Comparison of ENCODE assay signal across 10 mouse cellular contexts in the genomic region with DNA sequence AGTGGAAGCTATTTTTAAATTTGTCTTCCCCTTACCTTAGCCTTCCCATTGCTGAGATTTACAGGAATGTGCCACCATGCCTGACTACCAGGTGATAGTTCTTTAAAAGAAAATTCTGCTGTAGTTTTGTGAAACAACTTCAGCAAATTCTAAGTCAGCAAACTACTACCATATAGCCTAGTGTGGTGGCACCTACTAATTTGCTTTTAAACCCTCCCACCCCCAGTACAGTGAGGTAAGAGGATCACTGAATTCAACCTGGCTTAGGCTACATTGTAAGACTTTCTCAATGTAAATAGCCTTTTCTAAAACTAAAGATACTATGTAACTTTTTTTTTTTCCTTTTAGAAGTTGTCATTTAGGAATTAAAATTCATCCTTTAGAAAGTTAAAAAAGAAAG. TPM values are rescaled to one million over a fixed set of nuclear protein-coding genes. Genes with fewer than 3 reads are reported as not detected.
DNase-seq lines count a peak whose midpoint lies in the region; ATAC-seq and TF ChIP-seq lines count a peak whose summit lies in the region.
"Had no signal": no experiment of that assay in that cellular context is flagged by ENCODE, and none has a peak within 500 bp of the region (broad histone marks: within the 10 kb centered on the region; RNA-seq: fewer than 3 reads in every experiment).

No protein-coding gene starts in this region.

- H3K4me2 ChIP-seq in neural tube, embryonic 11.5 days (ENCODE audit: low read depth), result peak overlapping the region; percentile 42
- H3K4me2 ChIP-seq in liver, embryonic 12.5 days, result peak overlapping the region; percentile 73
- H3K4me2 ChIP-seq in stomach, embryonic 16.5 days (ENCODE audit: low read depth, low read length), result peak overlapping the region; percentile 86

- no peak overlapping the region for H3K27ac ChIP-seq in cerebellum, adult 2 months (ENCODE audit: insufficient read depth, low read length)
- H3K27ac ChIP-seq in neural tube, embryonic 11.5 days (ENCODE audit: low read depth, low read length), result no peak overlapping the region
- no peak overlapping the region for H3K27ac ChIP-seq in liver, embryonic 12.5 days
- H3K27ac ChIP-seq in stomach, embryonic 16.5 days (ENCODE audit: low read length), result no peak overlapping the region

- H3K9ac ChIP-seq in neural tube, embryonic 11.5 days (ENCODE audit: low read length), result no peak overlapping the region
- peak overlapping the region; percentile 93 for H3K9ac ChIP-seq in liver, embryonic 12.5 days
- H3K9ac ChIP-seq in stomach, embryonic 16.5 days (ENCODE audit: low read length), result no peak overlapping the region

- no peaks in the 10 kb centered on the region for H3K27me3 ChIP-seq in cerebellum, adult 2 months (ENCODE audit: control insufficient read depth, insufficient read depth, low read length)
- no peaks in the 10 kb centered on the region for H3K27me3 ChIP-seq in neural tube, embryonic 11.5 days (ENCODE audit: control insufficient read depth, insufficient read depth, low read length)
- no peaks in the 10 kb centered on the region for H3K27me3 ChIP-seq in liver, embryonic 12.5 days (replicated peaks)
- H3K27me3 ChIP-seq in stomach, embryonic 16.5 days (ENCODE audit: control insufficient read depth, insufficient read depth, low read length), result no peaks in the 10 kb centered on the region

- H3K4me3 ChIP-seq in cerebellum, adult 2 months (replicated peaks; ENCODE audit: insufficient read depth, low read depth, low read length), result peak overlapping the region; percentile 77
- no peak overlapping the region for H3K4me3 ChIP-seq in neural tube, embryonic 11.5 days (ENCODE audit: low read depth, low read length)
- peak overlapping the region; percentile 87 for H3K4me3 ChIP-seq in liver, embryonic 12.5 days
- H3K4me3 ChIP-seq in stomach, embryonic 16.5 days (replicated peaks; ENCODE audit: low read length), result peak overlapping the region; percentile 92

- no peak for ATAC-seq in neural tube, embryonic 11.5 days (ENCODE audit: insufficient read depth, low FRiP score, low TSS enrichment)
- ATAC-seq in liver, embryonic 12.5 days, result no peak
- ATAC-seq in stomach, embryonic 16.5 days (ENCODE audit: insufficient read depth, low FRiP score), result no peak

- peaks cover 6% of the 10 kb centered on the region for H3K4me1 ChIP-seq in cerebellum, adult 2 months (ENCODE audit: control insufficient read depth, insufficient read depth, low read length)
- H3K4me1 ChIP-seq in neural tube, embryonic 11.5 days (ENCODE audit: control insufficient read depth, insufficient read depth, low read length), result peaks cover 4% of the 10 kb centered on the region; the same call in 1 of the 2 replicates
- peaks cover 31% of the 10 kb centered on the region for H3K4me1 ChIP-seq in liver, embryonic 12.5 days
- H3K4me1 ChIP-seq in stomach, embryonic 16.5 days (ENCODE audit: control insufficient read depth, insufficient read depth, low read length), result peaks cover 5% of the 10 kb centered on the region

- H3K9me3 ChIP-seq in neural tube, embryonic 11.5 days (ENCODE audit: control insufficient read depth, low read length), result no peaks in the 10 kb centered on the region
- no peaks in the 10 kb centered on the region for H3K9me3 ChIP-seq in liver, embryonic 12.5 days (replicated peaks)
- H3K9me3 ChIP-seq in stomach, embryonic 16.5 days (replicated peaks; ENCODE audit: control insufficient read depth, low read length), result no peaks in the 10 kb centered on the region

- no peaks in the 10 kb centered on the region for H3K36me3 ChIP-seq in neural tube, embryonic 11.5 days (ENCODE audit: control insufficient read depth, insufficient read depth, low read length)
- H3K36me3 ChIP-seq in liver, embryonic 12.5 days, result peaks cover 19% of the 10 kb centered on the region
- H3K36me3 ChIP-seq in stomach, embryonic 16.5 days (ENCODE audit: control insufficient read depth, insufficient read depth, low read length), result no peaks in the 10 kb centered on the region

- DNase-seq in cerebellum, adult 2 months, result no peak
- no peak for DNase-seq in cerebellum, postnatal 14 days
- no peak for DNase-seq in neural tube, embryonic 11.5 days (ENCODE audit: low spot score)
- DNase-seq in neural tube, embryonic 10.5 days (ENCODE audit: extremely low spot score, low spot score), result no peak
- no peak for DNase-seq in spleen, adult 12 weeks (ENCODE audit: low spot score)
- no peak for DNase-seq in frontal cortex, postnatal 36 days (ENCODE audit: low spot score in 2 of 2)
- DNase-seq: adrenal gland, postnatal 36 days; gastrocnemius, postnatal 25 days had no signal

- no peak for TF ChIP-seq CTCF in cerebellum, adult 2 months (IDR thresholded peaks at IDR 0.05; ENCODE audit: borderline replicate concordance, insufficient read depth, low read depth, low read length)

- TF ChIP-seq POLR2A in cerebellum, adult 2 months (IDR thresholded peaks at IDR 0.05; ENCODE audit: borderline replicate concordance, insufficient read depth, low read length), result no peak

RNA-seq across cellular contexts. Expression of gene Capn7, which starts 1.5 kb away (rescaled TPM):
- polyA plus RNA-seq in cerebellum, adult 2 months (2012; rRNA removed), result 38.0 and 40.4 TPM in 2 replicates
- polyA plus RNA-seq in neural tube, embryonic 11.5 days (2014; fragmentation: Nextera tagmentation; extraction: Ambion mirVana), result 51.0 and 52.0 TPM in 2 replicates
- 24.1 and 24.5 TPM in 2 replicates for polyA plus RNA-seq in liver, embryonic 12.5 days (2016; fragmentation: Nextera tagmentation; extraction: Ambion mirVana)
- polyA plus RNA-seq in stomach, embryonic 16.5 days (2015; fragmentation: Nextera tagmentation; extraction: Ambion mirVana), result 35.7 and 37.7 TPM in 2 replicates

RNA-seq across cellular contexts. Expression of gene Dnah1, which starts 14.3 kb away (rescaled TPM):
- polyA plus RNA-seq in cerebellum, adult 2 months (2012; rRNA removed), result 1.3 and 1.9 TPM in 2 replicates
- polyA plus RNA-seq in neural tube, embryonic 11.5 days (2014; fragmentation: Nextera tagmentation; extraction: Ambion mirVana), result 5.9 and 7.6 TPM in 2 replicates
- polyA plus RNA-seq in liver, embryonic 12.5 days (2016; fragmentation: Nextera tagmentation; extraction: Ambion mirVana), result 0.48 and 0.57 TPM in 2 replicates
- 4.9 TPM in 2 replicates for polyA plus RNA-seq in stomach, embryonic 16.5 days (2015; fragmentation: Nextera tagmentation; extraction: Ambion mirVana)
